Mouse (Mus musculus): ENCODE measurements around the gene Olfr1040. TPM values are rescaled to one million over a fixed set of nuclear protein-coding genes. Genes with fewer than 3 reads are reported as not detected.

The Olfr1040 gene
- polyA plus RNA-seq (2012; rRNA removed), result not detected in 2 replicates

DNA sequence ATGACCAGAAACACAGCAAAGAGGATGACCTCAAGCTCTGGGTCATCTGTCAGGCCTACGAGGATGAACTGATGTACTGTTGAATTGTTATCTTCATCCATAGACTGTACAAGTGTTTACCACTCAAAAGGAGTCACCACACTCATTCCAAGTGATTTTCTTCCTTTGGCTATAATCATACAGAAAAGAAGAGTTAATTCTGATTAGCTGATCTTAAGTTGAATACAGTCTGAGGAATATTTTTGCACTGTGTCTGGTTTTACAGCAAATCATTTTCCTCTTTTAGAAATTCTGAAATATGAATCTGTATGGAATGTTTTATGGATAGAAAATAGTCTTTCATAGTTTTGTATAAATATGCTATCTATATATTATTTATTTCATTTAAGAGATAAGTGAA lies at the start of gene Olfr1040:
Gene Olfr1040 (minus strand): TSS at position 101 of the 400 bp plus-strand sequence.

DNA sequence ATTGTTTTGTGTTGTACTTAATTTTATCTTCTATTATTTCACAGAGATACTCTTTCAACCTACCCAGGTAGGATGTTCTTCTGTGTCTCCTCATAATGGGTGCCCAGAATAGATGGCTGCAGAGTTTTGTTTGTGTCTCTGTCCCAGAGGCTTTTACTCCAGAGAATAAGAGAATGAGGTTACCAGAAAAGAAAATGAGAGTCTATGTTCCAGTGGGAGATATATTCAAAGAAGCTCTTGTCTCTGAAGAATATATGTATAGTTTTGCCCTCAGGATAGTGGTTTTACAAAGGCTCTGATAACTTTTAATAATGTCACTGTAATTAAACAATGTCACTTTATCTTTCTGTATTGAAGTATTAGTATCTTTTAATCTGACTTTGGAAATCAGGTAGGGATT lies 39.1 kb upstream of the Olfr1040 start, which contains the start of gene Olfr52:
Gene Olfr52 (minus strand): TSS at position 101 of the 400 bp plus-strand sequence.

DNA sequence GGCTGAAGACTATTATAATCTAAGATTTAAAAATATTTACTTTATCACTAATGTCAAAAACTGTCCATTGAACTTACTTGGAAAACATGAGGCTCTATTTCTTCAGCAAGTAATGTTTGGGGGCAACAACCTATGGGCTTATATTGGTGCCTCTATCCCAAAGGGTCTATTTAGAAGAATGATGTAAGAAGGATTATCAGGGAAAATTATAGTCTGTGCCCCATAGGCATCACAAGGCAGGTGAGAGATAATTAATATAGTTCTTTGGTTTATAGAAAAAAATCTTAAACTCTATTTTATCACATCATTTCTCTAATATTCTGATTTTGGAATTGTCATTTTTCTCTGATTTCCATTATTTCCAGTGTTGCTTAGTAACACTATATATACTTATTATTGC lies 31.2 kb upstream of the Olfr1040 start, which contains the start of gene Olfr1044:
Gene Olfr1044 (minus strand): TSS at position 101 of the 400 bp plus-strand sequence.

DNA sequence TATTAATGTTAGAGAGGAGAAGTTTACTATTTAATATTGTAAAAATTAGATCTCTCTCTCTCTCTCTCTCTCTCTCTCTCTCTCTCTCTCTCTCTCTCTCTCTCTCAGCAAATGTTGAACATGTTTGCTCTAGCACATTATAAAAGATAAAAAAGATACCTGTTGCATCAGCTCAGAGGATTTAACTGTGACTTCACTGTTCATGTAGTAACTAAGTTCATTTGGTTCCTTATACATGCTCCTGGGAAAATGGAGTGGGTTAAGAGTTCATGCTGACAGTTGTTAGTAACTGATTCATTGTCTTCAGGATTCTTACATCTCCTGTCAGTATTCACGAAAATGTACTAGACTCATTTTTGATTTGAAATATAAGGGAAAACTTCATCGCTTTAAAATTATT lies 20.9 kb upstream of the Olfr1040 start, which contains the start of gene Olfr1043:
Gene Olfr1043 (minus strand): TSS at position 101 of the 400 bp plus-strand sequence.

DNA sequence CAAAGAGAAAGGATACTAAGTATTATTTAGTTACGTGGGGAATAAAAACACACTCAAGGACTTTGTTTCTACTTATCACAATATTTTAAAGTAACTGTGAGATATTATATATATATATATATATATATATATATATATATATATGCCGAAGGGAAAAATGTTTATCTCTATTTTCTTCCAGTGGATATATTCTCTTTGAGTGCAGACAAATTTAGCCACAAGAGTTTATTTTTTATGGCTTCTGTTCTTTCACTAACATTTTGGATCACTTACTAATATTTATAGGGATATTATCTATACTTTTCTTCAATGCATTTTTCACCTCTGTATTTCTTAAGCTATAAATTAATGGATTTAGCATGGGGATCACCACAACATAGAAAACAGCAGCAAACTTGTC lies 15.2 kb upstream of the Olfr1040 start, which contains the start of gene Olfr1042:
Gene Olfr1042 (minus strand): TSS at position 101 of the 400 bp plus-strand sequence.

DNA sequence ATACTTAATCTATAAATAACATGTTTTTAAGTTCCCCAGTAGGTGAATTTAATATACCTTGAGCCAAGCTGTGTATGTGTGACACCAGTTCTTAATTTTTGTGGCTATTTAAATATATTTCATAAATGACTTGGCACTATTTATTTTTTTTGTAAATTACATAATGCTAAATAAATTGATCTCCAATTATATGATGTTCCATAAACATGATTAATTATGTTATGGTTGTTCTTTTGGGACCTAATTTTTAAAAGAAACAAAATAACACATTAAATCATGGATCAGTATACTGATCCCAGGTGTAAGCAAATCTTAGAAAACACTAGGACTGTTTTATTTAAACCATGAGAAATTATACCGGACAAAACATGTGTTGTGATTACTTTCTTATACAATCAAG lies 10.7 kb downstream of the Olfr1040 start, which contains the start of gene Olfr1039:
Gene Olfr1039 (minus strand): TSS at position 101 of the 400 bp plus-strand sequence.

Other genes starting within 250 kb of the Olfr1040 start
- not detected in 2 replicates for gene Olfr1024, start 241.7 kb downstream of the Olfr1040 start, polyA plus RNA-seq (2012; rRNA removed)
- gene Olfr1025-ps1, start 231.5 kb downstream of the Olfr1040 start, polyA plus RNA-seq (2012; rRNA removed), result not detected in 2 replicates
- not detected in 2 replicates for gene Olfr1026, start 225.2 kb downstream of the Olfr1040 start, polyA plus RNA-seq (2012; rRNA removed)
- not detected in 2 replicates for gene Olfr1028, start 196.3 kb downstream of the Olfr1040 start, polyA plus RNA-seq (2012; rRNA removed)
- not detected in 2 replicates for gene Olfr1029, start 172.8 kb downstream of the Olfr1040 start, polyA plus RNA-seq (2012; rRNA removed)
- not detected in 2 replicates for gene Olfr1030, start 167.5 kb downstream of the Olfr1040 start, polyA plus RNA-seq (2012; rRNA removed)
- gene Olfr1031, start 156.4 kb downstream of the Olfr1040 start, polyA plus RNA-seq (2012; rRNA removed), result not detected in 2 replicates
- gene Olfr1032, start 141.2 kb downstream of the Olfr1040 start, polyA plus RNA-seq (2012; rRNA removed), result not detected in 2 replicates
- 0.12 TPM in 1 of 2 replicates, not detected in the other for gene Olfr1033, start 126.1 kb downstream of the Olfr1040 start, polyA plus RNA-seq (2012; rRNA removed)
- 0.02 TPM in 1 of 2 replicates, not detected in the other for gene Olfr1034, start 100.9 kb downstream of the Olfr1040 start, polyA plus RNA-seq (2012; rRNA removed)
- gene Olfr1036, start 72.7 kb downstream of the Olfr1040 start, polyA plus RNA-seq (2012; rRNA removed), result not detected in 2 replicates
- not detected in 2 replicates for gene Olfr1037, start 59.3 kb downstream of the Olfr1040 start, polyA plus RNA-seq (2012; rRNA removed)
- gene Olfr1039, start 10.8 kb downstream of the Olfr1040 start, polyA plus RNA-seq (2012; rRNA removed), result not detected in 2 replicates
- gene Olfr1042, start 15.1 kb upstream of the Olfr1040 start, polyA plus RNA-seq (2012; rRNA removed), result not detected in 2 replicates
- not detected in 2 replicates for gene Olfr1043, start 20.8 kb upstream of the Olfr1040 start, polyA plus RNA-seq (2012; rRNA removed)
- not detected in 2 replicates for gene Olfr1044, start 31.1 kb upstream of the Olfr1040 start, polyA plus RNA-seq (2012; rRNA removed)
- not detected in 2 replicates for gene Olfr52, start 39.0 kb upstream of the Olfr1040 start, polyA plus RNA-seq (2012; rRNA removed)
- not detected in 2 replicates for gene Olfr1045, start 56.3 kb upstream of the Olfr1040 start, polyA plus RNA-seq (2012; rRNA removed)
- not detected in 2 replicates for gene Olfr1046, start 72.6 kb upstream of the Olfr1040 start, polyA plus RNA-seq (2012; rRNA removed)
- not detected in 2 replicates for gene Olfr1047, start 84.7 kb upstream of the Olfr1040 start, polyA plus RNA-seq (2012; rRNA removed)
- gene Olfr1048, start 93.6 kb upstream of the Olfr1040 start, polyA plus RNA-seq (2012; rRNA removed), result not detected in 2 replicates
- gene Olfr1049, start 111.6 kb upstream of the Olfr1040 start, polyA plus RNA-seq (2012; rRNA removed), result not detected in 2 replicates
- gene Olfr1051, start 132.4 kb upstream of the Olfr1040 start, polyA plus RNA-seq (2012; rRNA removed), result not detected in 2 replicates
- gene Olfr1052, start 145.7 kb upstream of the Olfr1040 start, polyA plus RNA-seq (2012; rRNA removed), result not detected in 2 replicates
- not detected in 2 replicates for gene Olfr1053, start 168.6 kb upstream of the Olfr1040 start, polyA plus RNA-seq (2012; rRNA removed)
- not detected in 2 replicates for gene Olfr1054, start 188.7 kb upstream of the Olfr1040 start, polyA plus RNA-seq (2012; rRNA removed)
- gene Olfr1055, start 203.6 kb upstream of the Olfr1040 start, polyA plus RNA-seq (2012; rRNA removed), result not detected in 2 replicates
- gene Olfr1056, start 215.7 kb upstream of the Olfr1040 start, polyA plus RNA-seq (2012; rRNA removed), result not detected in 2 replicates
- gene Olfr1057, start 231.7 kb upstream of the Olfr1040 start, polyA plus RNA-seq (2012; rRNA removed), result not detected in 2 replicates
- not detected in 2 replicates for gene Olfr1058, start 241.8 kb upstream of the Olfr1040 start, polyA plus RNA-seq (2012; rRNA removed)